Mouse (Mus musculus) large intestine, adult 2 months (tissue): ENCODE measurements around the gene Cbx4. TPM values are rescaled to one million over a fixed set of nuclear protein-coding genes. Genes with fewer than 3 reads are reported as not detected.

ENCODE experiments used
- DNase-seq: peaks from one replicate; pipeline ENCODE4 v3.0.0-alpha.2; 2012; ENCODE audit warnings: low read depth, low spot score
- WGBS: fragments of 180-500 bp; shearing (Covaris S2); methylation state at CpG from one replicate; pipeline ENCODE4 v1.1.7; 2018; 5-methylcytosine and 5-hydroxymethylcytosine counted together
- polyA plus RNA-seq: library from polyadenylated mRNA; depleted of rRNA; stranded (reverse); fragments of >200 nt; gene quantifications from 2 replicates; pipeline ENCODE4 v1.2.3, GENCODE M21; 2012

Gene Cbx4
- polyA plus RNA-seq, 1 experiment: 4.4 TPM

DNA sequence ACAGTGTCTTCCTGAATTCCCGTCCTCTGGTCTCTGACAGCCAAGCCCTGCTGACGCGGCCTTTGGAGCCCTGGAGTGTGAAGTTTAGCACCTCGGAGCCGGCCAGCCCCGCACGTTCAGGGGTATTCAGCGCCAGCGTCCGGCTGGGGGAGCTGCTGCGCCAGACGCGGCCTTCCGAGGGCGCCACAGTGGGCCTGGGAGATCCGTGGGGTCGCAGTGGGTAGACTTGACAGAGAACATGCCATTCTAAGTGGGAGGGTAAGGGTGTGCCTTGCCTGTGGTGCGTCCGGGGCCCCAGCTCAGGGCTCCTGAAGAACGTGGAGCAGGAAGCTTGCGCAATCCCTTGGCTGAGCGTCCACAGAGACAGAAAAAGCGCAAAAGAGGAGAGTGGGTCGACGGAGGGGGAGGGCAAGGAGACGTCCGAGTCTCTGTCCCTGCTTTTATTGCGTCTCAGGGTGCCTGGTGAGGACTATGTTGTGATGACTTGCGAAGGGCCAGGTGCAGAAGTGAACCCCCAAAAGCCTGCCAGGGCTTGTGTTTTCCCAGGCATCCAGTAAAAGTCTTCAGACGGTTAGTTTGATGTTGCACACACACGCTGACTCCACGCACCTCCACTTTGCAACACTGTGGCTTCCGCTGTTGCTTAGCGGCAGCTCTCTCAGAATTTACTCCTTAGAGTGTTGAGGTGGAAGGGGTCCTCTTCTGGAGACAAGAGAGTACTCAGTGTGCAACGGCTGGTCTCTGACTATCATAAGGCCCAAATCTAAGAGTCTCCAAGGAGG lies 1.5 kb upstream of the Cbx4 start:
- WGBS: 9% methylated on average over 35 of the region's 35 CpGs
- DNase-seq: no peak

DNA sequence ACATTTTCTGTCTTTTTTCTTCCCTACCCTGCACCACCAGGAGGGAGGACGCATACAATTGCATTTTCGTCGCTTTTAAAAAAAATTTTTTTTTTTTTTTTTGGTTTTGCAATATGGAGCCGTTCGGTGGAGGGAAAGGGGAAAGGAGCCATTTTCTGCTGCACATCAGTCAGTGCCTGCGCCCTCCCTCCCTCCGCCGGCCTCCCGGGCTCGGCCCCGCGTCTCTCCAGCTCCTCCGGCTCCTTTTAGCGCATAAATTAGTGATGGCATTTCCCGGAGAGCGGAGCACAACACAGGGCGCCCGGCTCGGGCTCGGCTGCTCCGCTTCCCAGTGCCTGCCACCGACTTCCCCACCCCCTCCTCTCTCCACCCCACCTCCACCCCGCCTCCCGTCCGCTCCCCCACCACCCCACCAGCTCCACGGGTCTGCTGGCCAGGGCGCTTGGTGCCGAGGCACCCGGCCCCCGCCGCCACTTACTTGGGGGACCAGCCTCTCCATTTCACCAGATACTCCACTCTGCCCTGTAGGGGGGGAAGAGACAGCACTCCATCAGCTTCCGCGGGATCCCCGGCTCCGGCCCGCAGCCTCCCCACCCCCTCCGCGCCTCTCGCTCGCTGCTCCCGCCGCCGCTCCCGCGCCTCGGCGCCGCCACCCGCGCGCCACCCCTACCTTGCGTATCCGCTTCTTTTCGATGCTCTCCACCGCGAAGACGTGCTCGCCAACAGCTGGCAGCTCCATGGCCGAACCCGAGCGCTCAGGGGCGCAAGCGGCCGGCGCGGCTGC lies 550 bp downstream of the Cbx4 start:
- WGBS: under 1% methylated on average over 65 of the region's 66 CpGs
- DNase-seq: no peak

DNA sequence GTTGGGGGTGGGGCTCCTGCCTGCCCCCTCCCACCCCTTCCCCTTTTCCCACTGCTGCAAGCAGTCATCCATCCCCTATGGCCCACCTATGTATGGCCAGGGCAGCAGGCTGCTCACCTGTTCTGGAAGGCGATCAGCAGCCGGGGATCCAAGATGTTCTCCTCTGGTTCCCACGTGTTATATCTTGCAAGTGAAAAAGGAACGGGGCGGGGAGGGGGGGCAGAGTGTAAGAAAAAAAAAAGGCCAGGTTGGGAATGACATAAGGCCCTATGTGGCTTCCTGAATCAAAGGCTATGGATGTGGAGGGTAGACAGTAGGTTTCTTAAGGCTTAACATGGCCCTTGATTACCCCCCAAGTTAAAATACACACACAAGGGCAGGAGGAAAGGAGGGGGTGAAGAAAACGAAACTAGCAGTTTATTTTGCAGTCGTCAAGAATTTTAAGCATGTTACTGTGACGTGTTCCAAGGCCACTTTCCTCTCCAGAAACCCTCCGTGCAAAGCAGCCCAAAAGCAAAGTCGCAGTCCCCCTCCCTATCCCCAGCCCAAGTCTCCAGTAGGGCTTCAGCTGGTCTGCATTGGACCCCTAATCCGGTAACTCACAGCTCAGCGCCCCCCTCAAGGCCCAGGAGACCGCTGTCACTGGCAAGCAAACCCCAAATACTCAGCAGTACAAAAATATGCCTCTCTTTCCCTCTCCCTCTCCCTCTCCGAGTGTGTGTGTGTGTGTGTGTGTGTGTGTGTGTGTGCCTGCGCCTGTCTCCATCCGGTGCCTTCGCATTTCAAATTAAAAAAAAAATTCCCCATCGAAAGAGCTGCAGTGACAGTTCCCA lies 1.4 kb downstream of the Cbx4 start:
- DNase-seq: no peak
- 3% methylated on average over 18 of the region's 18 CpGs for WGBS

DNA sequence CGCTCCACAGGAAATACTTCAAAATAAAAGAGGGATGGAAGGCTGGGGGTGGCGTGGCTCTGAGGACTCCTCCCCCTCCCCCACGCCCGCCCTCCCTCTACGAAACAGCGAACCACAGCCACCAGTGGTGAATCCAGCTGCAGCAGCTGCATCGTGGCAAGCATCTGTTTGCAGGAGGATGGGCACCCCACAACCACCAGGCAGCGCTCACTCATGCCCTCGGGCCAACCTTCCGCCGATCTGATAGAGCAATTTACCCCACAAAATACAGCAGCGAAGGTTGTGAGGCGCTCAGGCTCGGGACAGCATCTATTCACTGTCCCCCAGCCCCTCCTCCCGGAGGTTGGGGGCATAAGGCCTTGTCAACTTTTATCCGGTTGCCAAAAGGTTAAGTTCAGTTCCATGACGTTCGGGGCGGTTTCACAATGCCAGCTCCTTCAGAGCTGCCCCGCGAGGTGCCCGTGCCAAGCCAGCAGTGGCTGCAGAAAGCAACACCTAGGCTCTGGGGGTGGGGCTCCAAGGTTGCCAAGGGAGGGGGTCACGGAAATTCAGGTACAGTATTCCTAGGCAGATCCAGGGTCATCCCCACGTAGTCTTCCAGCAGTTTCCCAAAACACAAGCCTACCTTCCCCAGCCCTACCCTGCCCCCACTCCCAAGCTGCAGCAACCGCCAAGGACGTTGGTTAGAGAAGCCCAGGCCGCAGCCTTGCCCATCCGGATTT lies 2.1 kb downstream of the Cbx4 start:
- 10% methylated on average over 28 of the region's 28 CpGs for WGBS

DNA sequence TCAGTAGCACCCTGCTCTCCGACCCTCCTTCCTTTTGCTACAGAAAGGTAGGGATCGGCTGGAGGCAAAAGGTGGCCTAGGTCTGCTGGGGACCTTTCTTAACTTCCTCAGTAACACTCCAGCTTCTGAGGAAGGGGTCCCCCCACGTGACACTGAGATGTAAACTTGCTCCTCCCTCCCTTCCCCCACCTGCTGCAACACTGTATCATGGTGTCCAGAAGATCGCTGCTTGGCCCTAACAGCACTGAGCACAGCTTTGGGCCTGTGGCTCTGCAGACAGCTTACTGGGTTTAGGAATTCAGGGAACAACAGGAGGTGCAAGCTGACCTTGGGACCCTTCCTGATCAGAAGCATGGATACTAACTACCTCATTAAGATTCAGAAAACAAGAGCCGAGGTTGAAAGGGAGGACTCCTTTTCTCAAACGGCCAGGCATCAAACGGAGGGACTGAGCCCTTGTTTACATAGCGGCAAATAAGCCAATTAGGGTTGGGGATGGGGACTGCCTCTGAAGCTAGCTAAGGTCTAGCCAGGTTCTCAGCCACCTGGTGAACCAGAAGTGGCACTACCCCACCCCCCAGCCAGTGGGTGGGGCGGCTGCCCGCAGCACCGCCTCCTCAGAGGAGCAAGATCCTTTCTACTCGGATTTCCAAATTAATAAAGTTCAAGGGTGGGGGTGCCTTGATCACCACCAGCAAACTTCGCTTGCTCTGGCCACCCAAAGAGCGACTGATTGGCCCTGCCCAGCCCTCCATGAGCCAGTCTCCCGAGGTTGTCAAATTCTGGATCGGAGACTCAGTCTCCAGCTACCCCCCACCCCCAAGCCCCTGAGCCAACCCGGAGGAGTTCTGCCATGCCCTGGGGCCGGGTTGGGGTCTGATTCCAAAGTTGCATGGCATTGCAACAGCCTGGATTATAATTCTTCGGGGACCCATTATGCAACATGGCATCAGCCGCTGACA lies 3.1 kb downstream of the Cbx4 start:
- no peak for DNase-seq
- WGBS: 41% methylated on average over 20 of the region's 20 CpGs

More for the DNA sequence above, 2.1 kb downstream of the Cbx4 start:
- no peak for DNase-seq

DNA sequence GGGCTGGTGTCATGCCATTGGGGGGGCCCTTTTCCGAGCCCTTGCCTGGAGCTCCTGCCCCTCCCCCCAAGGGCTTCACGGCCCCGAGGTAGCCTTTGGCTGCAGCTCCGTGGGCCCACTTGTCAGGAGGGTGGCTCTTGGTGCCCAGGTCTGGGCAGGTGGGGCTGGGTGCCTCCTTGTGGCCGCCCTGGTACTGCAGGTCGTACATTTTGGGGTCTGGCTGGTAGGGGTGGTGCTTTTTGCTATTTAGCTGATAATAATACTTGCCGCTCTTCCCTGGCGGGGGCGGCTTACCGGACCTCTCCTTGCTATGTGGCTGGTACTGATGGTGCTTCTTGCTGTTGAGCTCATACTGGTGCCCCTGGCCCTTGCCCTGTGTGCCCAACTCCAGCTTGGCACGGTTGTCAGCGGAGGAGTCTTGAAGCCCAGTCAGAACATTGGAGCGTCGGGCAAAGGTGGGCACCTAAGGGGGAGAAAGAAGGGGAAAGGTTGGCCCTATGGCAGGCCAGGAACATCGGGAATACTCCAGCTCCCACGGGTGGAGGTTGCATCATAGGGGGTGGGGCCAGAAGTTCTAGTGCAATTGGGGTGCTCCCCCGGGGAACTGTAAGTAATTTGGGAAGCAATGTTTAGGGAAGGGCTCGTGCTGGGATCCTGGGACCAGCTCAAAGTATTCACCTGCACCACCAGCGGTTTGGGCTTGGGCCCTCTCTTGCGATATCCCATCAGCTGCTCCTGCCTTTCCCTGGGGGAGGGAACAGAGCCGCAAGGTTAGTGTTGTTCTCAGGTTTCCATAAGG lies 4.0 kb downstream of the Cbx4 start:
- DNase-seq: no peak
- WGBS: 66% methylated on average over 21 of the region's 21 CpGs

DNA sequence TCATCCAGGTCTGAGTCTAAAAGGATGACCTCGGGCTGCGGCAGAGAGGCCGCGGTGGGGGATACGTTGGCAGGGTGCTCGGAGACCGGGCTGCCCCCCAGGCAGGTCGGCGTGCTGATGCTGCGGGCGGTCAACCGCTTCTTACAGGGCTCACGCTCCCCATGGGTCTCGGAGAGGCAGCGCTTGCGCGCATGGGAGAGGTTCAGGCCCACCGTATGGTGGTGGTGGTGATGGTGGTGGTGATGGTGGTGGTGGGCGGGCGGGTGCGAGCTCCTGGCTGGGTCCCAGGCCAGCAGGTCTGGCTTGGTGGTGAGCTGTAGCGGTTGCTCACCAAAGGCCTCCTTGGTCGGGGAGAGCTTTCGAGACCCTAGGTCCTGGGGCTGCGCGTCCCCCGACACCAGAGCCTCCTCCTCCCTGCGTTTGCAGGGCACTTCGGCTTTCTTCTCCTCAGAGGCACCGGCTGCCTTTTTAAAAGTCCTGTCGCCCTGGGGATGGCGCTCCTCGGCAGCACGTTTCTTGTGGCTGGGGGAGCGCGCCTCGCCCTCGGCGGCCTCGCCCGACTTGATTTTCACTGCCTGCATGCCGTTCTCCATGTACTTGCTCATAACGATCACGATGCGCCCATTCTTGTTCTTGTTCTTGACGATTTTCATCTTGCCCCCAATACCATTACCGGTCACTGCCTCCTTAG lies 4.7 kb downstream of the Cbx4 start:
- DNase-seq: no peak
- WGBS: 89% methylated on average over 46 of the region's 47 CpGs

DNA sequence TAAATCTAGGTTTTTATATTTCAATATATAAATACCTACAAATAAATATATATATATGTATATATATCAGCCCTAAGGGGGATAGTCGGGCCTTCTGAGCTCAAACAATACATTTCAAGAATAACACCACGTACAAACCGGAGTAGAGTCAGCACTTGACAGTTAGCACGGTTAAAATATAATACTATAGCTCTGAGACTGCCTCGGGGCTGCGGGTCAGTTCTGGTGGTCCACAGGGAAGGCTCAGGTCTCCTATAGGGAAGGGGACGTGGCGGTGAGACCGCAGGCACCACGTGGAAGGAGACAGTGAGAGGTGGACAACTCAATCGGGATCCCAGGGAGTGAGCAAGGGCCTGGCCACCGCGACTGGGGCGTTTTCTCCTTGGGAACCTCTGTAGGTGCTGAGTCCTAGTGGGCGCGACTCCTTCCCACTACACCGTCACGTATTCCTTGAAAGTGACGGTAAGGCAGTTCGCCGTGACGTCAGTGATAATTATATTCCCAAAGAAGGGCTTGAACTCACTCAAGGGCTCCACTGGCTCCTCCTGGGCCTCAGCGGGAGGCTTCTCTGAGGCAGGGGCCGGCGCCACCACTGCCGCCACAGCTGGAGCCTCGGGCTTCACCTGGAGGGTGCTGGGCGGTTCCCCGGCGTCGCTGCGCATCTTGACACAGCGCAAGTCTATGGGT lies 5.4 kb downstream of the Cbx4 start:
- 88% methylated on average over 33 of the region's 33 CpGs for WGBS
- DNase-seq: no peak

DNA sequence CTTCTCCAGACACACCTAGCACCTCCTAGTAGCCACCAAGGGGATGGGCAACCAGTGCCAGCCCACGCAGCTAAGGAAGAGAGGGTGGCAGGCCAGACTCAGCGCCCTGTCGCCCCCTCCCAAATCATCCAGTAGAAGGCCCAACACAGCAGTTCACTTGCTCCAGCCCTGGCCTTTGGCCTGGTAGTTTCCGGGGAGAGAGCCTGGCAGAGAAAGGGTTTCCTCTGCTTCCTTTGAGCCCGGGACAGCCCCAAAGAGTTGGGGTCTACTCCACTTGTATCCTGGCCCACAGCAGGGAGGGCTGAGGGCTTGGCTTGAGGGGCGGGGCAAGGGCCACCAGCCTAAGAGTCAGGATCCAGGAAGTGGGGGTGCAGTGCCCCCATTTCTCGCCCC lies 6.6 kb downstream of the Cbx4 start:
- DNase-seq: no peak
- WGBS: 62% methylated on average over 7 of the region's 7 CpGs

DNA sequence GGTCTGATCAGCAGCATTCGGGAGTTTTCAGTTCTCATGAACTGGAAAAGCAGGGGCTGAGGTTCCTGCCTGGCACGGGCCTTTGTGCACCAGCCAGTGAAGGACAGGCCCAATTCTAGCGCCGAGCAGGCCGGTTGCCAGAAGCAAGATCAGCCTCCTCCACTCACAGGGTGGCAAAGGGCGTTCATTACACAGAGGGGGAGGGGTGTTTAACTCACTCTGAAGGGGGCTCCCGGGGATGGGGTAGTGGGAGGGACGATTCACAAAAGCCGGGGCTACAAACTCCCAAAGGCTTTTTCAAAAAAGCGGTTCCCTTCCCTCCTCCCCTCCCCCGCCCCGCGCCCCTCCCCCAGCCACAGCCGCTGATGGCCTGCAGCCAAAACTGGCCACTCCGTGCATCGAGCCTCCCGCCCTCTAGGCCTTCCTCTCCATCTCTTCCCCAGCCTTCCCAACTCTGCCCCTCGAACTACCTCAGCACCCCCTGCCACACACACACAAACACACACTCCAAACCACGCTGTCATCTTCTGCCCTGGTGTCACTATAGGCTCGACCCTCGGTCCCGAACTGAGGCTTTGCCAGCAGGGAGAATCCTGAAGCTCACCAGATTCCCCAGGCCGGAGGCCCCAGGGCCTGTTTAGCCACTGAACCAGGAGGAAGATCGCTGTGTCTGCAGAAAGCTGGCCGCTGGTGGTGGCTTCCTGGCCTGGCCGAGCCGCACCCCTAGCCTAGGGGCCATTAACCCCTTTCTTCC lies 7.2 kb downstream of the Cbx4 start:
- WGBS: 10% methylated on average over 25 of the region's 27 CpGs
- DNase-seq: no peak

DNA sequence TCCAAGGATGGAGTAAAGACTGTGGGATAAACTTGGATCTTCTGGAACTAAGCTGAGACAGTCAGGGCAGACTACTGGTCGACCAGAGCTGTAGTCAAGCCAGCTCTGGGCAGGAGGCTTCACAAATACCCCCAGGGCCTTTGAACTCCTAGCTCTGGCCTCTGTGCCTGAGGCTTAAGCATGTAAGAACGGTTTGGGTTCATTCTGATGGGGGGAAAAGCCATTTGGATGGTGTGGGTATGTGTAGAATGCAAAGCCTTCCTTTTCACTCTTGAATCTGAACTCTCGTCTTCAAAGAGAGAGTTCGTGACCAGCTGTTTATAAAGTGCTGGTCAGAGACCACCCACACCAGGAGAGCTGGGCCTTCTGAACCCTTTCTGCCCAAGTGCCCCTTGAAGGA lies 8.3 kb downstream of the Cbx4 start:
- DNase-seq: no peak
- 92% methylated on average over 4 of the region's 4 CpGs for WGBS

DNA sequence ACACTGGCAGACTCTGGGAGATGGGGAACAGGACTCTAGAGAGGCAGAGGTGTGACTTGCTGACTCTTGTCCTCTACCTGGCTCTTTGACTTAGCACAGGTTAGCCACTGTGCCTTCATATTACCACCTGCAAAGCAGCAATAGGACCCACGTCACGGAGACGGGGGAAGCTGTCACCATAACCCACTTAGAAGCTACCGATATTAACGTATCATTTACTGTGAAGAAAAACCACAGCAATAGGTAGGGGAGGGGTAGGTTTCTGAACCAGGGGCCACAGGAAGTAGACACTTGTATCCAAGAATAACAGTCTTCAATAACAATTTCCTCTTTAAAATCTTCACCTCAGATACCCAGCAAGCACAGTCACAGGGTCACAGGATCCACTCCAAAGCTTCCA lies 10.2 kb downstream of the Cbx4 start:
- no peak for DNase-seq
- WGBS: 87% methylated on average over 5 of the region's 5 CpGs

DNA sequence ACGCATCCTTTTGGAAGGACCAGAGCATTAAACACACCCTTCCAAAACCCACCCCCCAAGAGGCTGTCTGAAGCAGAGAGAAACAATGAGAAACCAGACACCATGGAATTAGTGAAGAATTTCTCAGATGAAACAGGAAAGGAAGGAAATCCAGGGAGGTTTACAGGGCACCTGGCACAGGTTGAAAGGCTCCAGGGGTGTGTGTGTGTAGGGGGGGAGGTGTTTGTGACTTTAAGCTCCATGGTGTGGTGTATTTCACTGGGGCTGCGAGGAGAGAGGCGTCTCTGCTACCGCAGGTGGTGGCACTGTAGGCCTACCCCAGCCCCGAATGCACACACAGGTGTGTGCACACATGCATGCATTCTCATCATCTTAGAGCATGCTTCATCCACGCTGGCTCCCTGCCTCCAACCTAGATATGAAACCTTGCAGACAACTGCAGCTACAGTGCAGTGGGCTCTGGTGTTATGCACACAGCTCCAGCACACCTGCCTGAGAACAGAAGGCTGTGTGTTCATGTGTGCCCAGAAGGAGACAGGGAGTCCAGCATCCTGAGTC lies 12.1 kb downstream of the Cbx4 start:
- DNase-seq: no peak
- WGBS: 63% methylated on average over 6 of the region's 6 CpGs

DNA sequence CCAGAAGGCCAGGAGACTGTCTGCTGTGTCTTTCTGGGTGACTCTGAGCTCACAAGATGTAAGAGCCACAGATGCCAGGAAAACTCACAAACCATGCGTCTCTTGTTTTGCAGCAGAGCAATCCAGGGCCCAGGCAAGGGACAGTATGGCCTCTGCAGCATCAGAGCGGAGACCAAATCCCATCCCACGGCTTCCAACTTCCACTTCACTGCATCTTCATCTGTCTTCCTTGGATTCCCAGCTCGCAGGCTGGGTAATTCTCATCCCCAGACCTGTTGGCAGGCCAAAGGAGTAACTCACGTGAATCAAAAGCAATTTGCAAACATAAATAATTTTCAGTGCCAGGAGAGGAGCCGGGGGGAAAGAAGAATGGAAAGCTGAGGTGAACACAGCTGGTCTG lies 13.0 kb downstream of the Cbx4 start:
- DNase-seq: no peak
- WGBS: 75% methylated on average over 6 of the region's 6 CpGs

DNA sequence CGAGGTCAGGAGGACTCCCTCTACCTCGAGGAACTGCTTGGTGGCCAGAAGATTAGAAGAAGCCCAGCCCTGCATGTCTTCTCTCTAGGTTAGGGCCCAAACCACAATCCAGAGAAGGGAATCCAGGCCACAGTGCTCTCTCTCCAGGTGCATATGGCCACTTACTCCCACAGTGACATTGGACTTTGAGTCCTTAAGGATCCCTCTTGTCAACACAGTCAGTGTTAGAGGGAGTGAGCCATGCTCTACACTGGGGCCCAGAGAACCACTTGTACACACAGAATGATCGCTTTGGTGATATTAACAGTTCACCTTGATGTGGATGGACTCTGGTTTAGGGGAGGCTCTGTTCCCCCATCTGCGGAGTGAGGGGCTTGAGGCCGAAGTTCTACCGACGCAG lies 13.8 kb downstream of the Cbx4 start:
- 59% methylated on average over 7 of the region's 7 CpGs for WGBS
- DNase-seq: no peak

DNA sequence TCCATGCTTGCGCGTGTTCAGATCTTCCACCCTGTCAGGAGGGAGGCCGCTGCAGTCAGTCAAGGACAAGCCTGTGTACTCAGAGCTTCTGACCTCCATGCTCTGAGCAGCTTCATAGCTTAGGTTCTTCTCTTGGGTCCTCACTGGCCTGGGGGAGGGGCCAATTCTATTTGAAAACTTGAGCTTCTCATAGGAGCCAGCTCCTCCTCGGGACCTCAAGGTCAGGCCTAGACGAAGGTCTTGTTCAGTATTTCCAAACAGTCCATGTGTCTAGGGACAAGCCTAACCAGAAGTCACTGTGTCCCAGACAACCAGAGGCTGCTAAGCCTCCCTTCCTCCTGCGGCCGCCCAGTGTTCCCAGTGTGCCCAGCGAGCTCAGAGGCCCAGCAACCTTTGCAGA lies 19.2 kb downstream of the Cbx4 start:
- no peak for DNase-seq
- 85% methylated on average over 8 of the region's 8 CpGs for WGBS
